Mouse (Mus musculus) NIH3T3 (cell line): ENCODE results near the gene Nefh.

Source experiments
- DNase-seq: peaks from one replicate; pipeline ENCODE4 v3.0.0-alpha.2; 2012; ENCODE audit warnings: low read depth

Nefh gene

DNA sequence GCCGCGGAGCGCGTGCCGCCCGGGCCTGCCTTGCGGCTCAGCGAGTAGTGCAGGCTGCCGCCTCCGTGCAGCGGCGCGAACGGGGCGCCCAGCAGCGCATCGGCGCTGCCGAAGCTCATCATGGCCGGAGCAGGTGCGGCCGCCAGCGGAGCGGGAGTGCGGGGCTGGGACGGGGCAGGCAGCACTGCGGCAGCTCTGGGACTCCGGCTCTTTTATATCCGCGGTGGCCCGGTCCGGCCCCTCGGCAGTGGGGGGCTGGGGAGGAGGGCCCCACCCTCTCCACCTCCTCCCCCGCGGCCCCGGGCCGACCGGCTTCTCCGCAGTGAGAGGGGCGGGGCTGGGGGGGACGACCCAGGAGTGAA is at the start of gene Nefh:
Gene Nefh (minus strand): TSS at position 252 of the 362 bp plus-strand sequence.
- DNase-seq, result no peak

DNA sequence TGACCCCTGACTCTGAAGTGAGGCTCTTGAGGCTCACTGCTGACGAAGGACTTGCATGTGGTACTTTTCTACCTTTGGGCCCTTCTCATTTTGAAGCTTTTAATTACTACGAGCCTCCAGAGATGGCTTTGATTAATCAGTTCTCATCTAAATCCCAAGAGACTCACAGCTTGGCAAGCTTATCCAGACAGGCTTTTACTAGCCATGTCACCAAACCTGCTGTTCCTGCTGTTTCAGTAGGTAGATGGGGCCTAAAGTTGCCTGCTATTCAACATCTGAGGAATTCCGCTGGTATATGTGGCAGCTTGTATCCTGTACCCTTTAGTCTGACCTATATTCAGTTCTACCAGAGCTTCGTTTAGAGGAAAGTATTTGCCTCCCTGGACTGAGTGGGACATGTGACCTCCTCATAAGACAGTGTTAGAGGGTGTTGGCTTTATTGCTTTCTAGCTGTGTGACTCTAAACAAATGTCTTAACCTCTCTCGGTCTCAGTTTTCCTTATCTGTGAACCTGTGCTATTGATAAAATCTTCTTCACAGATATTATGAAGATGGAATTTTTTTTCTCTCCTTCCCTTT is 48.8 kb upstream of the Nefh start:
- no peak for DNase-seq

- no peak for DNase-seq
Measured at GRCm38 (mm10) chr11:4995676-4996075, 47.8 kb upstream of the Nefh start.

DNA sequence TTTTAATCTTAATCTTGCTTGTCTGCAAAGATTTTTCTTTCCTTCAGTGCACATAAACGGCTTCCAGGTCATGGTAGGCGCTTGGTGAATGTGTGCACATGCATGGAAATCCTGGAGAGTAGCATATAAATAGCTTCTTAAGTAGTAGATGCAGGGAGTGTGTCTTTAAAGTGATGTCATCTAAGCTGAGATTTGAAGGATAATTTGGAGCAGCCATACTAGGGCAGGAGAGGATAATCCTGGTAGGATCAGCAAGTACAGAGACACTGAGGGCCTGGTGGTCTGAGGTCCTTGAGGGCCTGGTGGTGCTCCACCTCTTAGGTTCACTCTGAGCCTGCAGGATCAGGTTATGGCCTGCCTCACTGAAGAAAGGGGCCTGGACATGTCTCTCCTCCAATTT is 44.6 kb upstream of the Nefh start:
- no peak for DNase-seq

GRCm38 (mm10) chr11:4989187-4989586 is 41.3 kb upstream of the Nefh start:
- no peak for DNase-seq

DNA sequence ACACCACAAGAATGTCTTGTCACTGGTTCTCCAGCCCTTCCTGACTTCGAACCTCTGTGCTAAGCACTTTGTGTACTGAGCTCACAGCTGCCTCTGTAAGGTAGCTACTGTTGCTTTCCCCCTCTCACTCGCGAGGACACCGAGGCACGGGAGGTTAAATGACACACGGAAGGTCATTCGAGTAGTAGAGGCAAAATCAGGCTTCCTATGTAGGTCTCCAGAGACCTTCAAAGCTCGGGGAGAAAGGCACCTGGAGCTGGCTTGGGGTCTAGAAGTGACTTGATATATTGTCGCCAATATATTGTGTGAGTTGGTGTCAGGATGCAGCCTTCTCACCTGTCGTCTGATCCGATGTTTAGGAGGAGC is 39.6 kb upstream of the Nefh start:
- no peak for DNase-seq

DNA sequence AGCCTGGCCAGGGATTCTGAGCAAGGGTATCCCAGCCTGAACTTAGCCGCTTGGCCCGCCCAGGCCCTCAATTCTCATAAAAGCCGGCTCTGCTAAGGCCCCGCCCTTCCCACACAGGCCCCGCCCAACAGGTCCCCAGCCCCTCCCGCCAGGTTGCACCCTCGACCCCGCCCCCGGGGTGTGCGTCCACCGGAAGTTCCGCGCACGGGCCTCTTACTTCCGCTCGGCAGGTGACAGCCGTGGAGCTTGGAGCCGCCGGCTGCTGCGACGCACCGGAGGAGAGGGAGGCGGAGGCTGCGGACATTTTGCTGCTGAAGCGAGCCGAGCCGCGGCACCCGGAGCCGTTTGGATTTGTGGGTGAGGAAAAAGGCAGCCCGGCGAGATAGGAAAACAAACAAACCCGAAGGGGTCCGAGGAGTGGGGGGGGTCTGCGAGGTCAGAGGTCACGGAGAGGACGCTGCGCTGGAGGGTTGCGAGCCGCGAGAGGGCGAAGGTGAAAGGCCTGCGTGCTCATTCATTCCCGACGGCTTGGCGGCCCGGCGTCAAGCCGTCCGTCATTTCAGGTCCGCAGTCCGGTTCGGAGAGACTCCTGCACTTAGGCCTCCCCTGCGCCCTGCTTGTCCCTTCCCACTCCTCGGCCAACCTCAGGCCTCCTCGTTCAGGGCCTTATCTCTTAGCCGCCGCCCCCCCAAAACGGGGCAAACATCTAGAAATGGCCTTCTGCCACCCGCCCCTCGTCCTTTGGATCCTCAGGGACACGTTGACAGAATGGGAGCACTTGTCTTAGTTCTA is 39.0 kb upstream of the Nefh start, which contains the start of gene Ap1b1:
Gene Ap1b1 (plus strand): TSS at position 130 of the 792 bp plus-strand sequence.
- peak; percentile 93 for DNase-seq

DNA sequence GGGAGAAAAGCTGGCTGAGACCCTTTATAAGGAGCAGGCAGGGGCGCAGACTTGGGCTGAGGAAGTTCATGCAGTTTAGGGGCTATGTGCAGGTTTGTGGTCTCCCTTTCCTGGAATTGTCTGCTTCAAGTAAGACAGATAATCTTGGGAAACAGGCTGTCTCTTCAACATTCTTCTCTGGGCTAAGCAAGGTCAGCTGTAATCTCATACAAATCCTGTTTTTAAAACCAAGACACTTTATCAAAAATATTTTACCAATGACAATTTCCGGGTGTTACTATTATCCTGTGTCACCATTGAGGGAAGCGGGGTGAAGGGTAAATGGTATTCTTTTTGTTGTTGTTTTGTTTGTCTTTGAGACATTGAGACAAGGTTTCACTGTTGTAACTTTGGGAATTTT is 36.9 kb upstream of the Nefh start:
- DNase-seq, result no peak

DNA sequence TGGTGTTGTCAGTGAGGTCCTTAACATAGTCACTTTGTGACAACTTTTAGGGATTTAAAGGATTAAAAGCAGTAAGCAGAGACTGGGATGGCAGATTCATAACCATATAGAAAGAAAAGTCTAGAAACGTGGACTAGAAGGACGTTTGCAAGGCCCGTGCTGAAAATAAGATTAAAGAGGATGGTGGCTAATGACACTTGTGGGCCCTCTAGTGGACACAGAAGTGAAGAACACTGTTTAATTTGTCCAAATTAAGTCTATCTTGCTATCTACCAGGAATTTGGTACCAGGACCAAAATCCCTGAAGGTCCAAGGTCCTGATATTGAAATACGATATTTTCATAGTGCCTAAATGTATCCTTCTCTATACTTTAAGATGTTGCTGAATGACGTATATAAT is 36.4 kb upstream of the Nefh start:
- peak; percentile 82 for DNase-seq

- DNase-seq, result no peak
Measured at GRCm38 (mm10) chr11:4983538-4983937, 35.7 kb upstream of the Nefh start.

GRCm38 (mm10) chr11:4983010-4983409 is 35.1 kb upstream of the Nefh start:
- DNase-seq, result no peak

- DNase-seq, result peak; percentile 88
Measured at GRCm38 (mm10) chr11:4975623-4976022, 27.8 kb upstream of the Nefh start.

- DNase-seq, result no peak
Measured at GRCm38 (mm10) chr11:4974376-4975122, 26.7 kb upstream of the Nefh start.

GRCm38 (mm10) chr11:4973871-4974256 is 26.0 kb upstream of the Nefh start:
- no peak for DNase-seq

DNA sequence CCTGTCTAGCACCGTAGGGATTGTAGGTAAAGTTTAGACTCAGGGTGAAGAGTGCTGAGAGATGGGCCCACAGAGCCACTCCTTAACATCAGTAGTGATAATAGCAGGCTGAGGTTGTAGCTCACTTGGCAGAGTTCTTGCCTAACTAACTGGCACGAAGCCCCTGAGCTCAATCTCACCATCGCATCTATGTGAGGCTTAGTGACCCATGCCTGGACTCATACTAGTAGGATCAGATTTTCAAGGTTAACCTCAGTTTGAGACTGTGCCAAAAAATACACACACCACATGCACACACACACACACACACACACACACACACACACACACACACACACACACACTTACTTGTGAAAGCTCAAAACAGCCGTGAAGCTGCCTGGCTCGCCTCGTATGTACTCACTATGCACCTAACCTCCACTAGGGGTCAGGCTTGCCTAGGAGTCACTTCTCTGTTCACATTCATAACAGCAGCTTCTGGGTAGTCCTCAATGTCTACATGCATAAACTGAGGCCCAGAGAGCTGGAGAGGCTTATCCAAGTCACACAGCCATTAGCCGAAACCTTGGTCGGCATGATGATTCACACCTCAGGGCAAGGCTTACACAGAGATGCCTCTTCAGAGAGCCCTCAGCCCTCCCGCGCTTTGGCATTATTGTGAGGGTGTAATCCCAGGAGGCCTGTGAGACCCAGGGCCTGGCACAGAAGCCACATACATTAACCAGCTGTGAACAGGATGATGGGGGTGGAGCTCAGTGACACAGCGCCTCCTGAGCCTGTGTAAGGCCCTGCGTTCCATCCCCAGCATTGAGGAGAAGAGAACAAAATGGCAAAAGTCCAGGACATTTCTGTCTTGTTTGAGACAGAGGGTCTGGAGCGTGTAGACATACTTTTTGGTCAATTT is 25.4 kb upstream of the Nefh start:
- DNase-seq, result peak; percentile 91

DNA sequence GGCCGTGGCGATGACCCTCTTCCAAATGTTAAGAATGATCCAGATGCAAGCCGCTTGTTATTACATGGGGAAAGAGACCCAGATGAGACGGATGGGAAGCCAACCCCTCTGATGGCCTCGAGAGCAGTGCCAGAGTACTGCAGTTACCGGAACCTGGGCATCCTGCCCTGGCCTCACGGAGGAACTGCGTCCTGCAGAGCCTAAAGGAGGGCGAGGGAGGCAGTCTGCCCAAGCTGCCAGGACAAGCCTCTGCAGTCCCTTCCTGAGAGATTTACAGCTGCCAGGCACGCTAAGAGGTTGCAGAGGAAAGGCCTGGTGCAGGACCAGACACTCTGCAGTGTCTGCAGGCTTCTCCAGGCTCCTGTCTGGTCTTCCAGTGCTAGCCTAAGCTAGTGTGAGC is 20.5 kb upstream of the Nefh start:
- DNase-seq, result peak; percentile 25

DNA sequence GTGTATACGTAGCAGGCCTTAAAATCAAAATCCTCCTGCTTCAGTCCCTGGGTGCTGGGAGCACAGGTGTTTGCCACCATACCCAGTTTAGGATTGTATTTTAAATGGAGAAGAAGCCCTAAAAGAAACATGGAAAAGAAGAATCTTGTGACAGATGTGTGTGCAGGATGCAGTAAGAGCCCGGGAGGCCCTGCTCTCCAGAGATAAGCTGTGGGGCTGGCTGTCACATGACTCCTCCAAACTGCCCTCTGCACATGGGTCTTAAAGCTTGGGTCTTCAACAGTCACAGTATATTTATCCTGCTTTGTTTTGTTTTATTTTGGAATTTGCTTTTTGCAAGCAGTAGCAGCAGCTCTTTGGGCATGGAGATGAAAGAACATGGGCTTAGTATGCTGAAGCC is 19.7 kb upstream of the Nefh start:
- DNase-seq, result no peak

GRCm38 (mm10) chr11:4966888-4967287 is 19.0 kb upstream of the Nefh start:
- DNase-seq, result no peak

- no peak for DNase-seq
Measured at GRCm38 (mm10) chr11:4966325-4966724, 18.5 kb upstream of the Nefh start.

DNA sequence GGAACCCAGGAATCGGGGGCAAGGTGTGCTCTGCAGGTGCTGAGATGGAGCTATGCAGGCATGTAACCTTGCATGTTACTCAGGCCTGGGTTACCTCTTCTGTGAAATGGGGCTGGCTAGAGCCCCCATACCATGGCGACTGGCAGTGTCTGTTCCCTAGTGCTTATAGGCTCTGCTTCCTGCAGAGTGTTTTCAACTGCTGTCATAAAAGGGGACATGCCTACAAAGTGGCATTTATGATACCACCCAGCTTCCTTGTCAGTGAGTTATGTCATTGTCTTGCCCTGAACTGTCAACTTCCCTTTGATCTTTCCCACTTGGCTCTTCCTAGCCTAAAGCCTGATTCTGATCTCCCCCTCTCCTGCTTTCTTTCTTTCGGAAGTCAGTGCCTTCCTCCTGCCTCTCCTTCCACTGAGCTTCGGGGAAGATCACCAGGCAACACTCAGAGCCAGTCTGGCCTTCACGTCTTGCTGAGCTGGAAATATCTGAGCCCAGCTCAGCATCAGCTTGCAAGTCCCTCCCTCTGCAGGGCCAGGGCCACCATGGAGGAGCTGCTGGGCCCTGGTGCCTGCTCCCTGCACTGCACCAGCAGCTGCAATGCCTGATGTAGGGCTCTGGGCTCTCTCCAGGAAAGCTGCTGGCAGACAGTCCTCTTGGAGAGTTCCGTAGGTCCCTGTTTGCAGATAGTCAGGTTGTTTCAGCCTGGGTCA is 15.4 kb upstream of the Nefh start:
- DNase-seq, result peak; percentile 17

GRCm38 (mm10) chr11:4953918-4954317 is 6.1 kb upstream of the Nefh start:
- peak; percentile 29 for DNase-seq

GRCm38 (mm10) chr11:4953401-4953800 is 5.5 kb upstream of the Nefh start:
- DNase-seq, result no peak
